Mouse (Mus musculus) lung, adult 2 months (tissue): Measurements from ENCODE around the gene Fer1l5.

Source experiments
- CTCF ChIP-seq: fragments of 200-500 bp; IDR thresholded peaks from 2 replicates; pipeline ENCODE4 v1.5.1; 2011; ENCODE audit warnings: mild to moderate bottlenecking, low read length, control low read depth; ENCODE audit not compliant: insufficient read depth
- POLR2A ChIP-seq: fragments of 200-500 bp; IDR thresholded peaks from 2 replicates; pipeline ENCODE4 v1.6.1; 2011; ENCODE audit warnings: low read depth, mild to moderate bottlenecking, control low read depth, low read length, borderline replicate concordance; ENCODE audit errors: extremely low read depth

DNA sequence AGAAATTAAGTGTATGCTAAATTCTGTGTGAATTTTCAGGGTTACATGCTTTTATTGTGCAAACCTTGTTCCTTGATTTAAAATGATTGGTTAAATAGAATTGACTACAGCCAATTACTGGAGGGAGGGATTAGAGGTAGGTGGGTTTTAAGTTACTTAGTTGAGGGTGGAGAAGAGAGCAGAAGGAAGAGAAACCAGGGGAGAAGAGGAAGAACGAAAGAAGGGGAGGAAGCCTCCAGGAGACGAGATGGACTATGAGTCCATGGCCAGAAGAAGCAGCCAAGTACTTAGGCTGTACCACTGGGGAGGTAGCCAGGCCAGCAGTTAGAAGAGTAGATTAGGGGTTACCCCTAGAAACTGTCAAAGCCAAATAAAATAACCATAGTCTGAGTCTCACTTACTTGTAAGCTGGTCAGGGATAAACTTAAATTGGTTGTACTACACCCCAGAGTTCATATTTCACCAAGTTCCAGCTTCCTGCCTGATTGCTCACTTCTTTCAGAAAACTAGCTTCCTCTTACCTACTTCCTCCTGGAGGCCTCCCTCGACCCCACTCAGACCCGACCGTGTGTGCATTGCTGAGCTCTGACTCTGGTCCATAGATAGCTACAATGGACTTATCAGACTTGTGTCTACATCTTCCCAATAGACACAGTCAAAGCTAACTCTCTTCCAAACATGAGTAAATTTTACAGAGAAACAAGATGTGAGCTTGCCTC lies 74.2 kb downstream of the Fer1l5 start:
- no peak for TF ChIP-seq CTCF
- no peak for TF ChIP-seq POLR2A
